Mouse (Mus musculus) cerebellum, adult 11 months (tissue): ENCODE measurements around the gene Gm47995.

Experiments used
- DNase-seq: peaks from one replicate; pipeline ENCODE4 v3.0.0; 2022

Gm47995 gene

GRCm38 (mm10) chr1:151233756-151234155 lies 35.5 kb downstream of the Gm47995 start:
- no peak for DNase-seq

- no peak for DNase-seq
Measured at GRCm38 (mm10) chr1:151235574-151235973, 37.3 kb downstream of the Gm47995 start.

GRCm38 (mm10) chr1:151236141-151236930 lies 38.1 kb downstream of the Gm47995 start:
- DNase-seq = no peak

GRCm38 (mm10) chr1:151237780-151238179 lies 39.5 kb downstream of the Gm47995 start:
- no peak for DNase-seq

GRCm38 (mm10) chr1:151243332-151243731 lies 45.1 kb downstream of the Gm47995 start:
- no peak for DNase-seq

GRCm38 (mm10) chr1:151244013-151244412 lies 45.8 kb downstream of the Gm47995 start:
- no peak for DNase-seq

GRCm38 (mm10) chr1:151244761-151245160 lies 46.5 kb downstream of the Gm47995 start:
- DNase-seq = no peak

- no peak for DNase-seq
Measured at GRCm38 (mm10) chr1:151245165-151245564, 46.9 kb downstream of the Gm47995 start.

GRCm38 (mm10) chr1:151245846-151246245 lies 47.6 kb downstream of the Gm47995 start:
- DNase-seq = no peak
